Mouse (Mus musculus): ENCODE results near the gene Znrf1. TPM values are rescaled to one million over a fixed set of nuclear protein-coding genes. Genes with fewer than 3 reads are reported as not detected.

Gene Znrf1
- polyA plus RNA-seq, 1 experiment from 2014 or later: 51.5 TPM

- Histone ChIP-seq H3K4me3 (no peak overlapping the region), H3K4me1 (peaks cover 33% of the 10 kb centered on the region), H3K4me2 (no peak overlapping the region), H3K36me3 (0 out of 2 replicates have a peak, but pooled peaks cover 2% of the 10 kb centered on the region), H3K27me3 (no peaks in the 10 kb centered on the region), H3K9me3 (no peaks in the 10 kb centered on the region), H3K9ac (no peak overlapping the region), H3K27ac (no peak overlapping the region)
- 85% methylated on average over 10 of the region's 10 CpGs for WGBS
- ATAC-seq (ENCODE audit: insufficient number of reproducible peaks, insufficient read depth, low FRiP score, low TSS enrichment, low read depth): no peak
Observed at GRCm38 (mm10) chr8:111571661-111572060, 35.8 kb downstream of the Znrf1 start.

DNA sequence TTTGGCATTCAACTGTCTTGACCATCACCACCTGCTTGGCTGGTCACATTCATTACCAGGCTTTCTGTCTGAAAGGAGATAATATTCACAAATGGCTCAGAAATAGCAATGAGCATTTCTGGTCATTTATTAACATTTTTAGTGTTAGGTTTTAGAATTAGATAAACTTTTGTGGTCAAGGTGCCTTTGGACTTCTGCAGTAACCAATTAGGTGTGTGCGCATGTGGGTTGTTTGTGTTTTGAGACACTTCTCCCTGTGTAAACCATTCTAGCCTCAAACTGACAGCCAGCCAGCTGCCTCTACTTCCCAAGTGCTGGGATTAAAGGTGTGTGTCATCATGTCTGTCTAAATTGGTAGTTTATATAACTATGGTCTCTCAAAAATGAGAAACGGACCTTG lies 36.5 kb downstream of the Znrf1 start:
- Histone ChIP-seq H3K36me3 (0 out of 2 replicates have a peak, but pooled peaks cover 2% of the 10 kb centered on the region), H3K9ac (no peak overlapping the region)
- 78% methylated on average over 2 of the region's 2 CpGs for WGBS

DNA sequence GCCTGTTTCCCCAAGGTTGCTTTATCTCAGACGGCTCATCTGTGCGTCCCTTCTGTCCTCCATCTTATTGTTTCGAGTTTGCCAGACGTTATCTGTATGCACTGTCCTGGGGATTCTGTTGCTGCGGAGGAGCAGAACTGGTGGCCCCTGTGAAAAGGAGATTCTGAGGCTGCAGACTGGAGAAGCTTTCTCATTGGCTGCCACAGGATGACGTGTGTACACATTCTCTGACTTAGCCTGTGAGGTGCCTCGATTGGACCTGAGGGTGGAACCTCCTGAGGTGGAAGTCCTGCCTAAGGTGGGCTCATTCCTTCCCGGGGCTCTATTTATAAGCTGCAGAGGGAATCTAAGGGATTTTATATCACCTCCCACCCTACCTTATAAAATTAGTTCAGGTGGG lies 37.7 kb downstream of the Znrf1 start:
- no peaks in the 10 kb centered on the region for H3K9me3 ChIP-seq
- no peak overlapping the region for H3K4me3 ChIP-seq
- 0 out of 2 replicates have a peak, but pooled peaks cover 8% of the 10 kb centered on the region for H3K36me3 ChIP-seq
- H3K9ac ChIP-seq: no peak overlapping the region
- 34% methylated on average over 8 of the region's 8 CpGs for WGBS
- no peak overlapping the region for H3K4me2 ChIP-seq
- no peaks in the 10 kb centered on the region for H3K27me3 ChIP-seq
- ATAC-seq (ENCODE audit: insufficient number of reproducible peaks, insufficient read depth, low FRiP score, low TSS enrichment, low read depth): no peak
- H3K4me1 ChIP-seq: peaks cover 30% of the 10 kb centered on the region
- H3K27ac ChIP-seq: 0 out of 2 replicates have a peak overlapping the region, but pooled peaks have one; percentile 7

More for the DNA sequence above, 36.5 kb downstream of the Znrf1 start:
- Histone ChIP-seq H3K27ac (no peak overlapping the region), H3K4me1 (peaks cover 40% of the 10 kb centered on the region), H3K4me3 (no peak overlapping the region), H3K4me2 (no peak overlapping the region), H3K9me3 (no peaks in the 10 kb centered on the region), H3K27me3 (no peaks in the 10 kb centered on the region)
- no peak for ATAC-seq (ENCODE audit: insufficient number of reproducible peaks, insufficient read depth, low FRiP score, low TSS enrichment, low read depth)

GRCm38 (mm10) chr8:111574016-111574415 lies 38.1 kb downstream of the Znrf1 start:
- Histone ChIP-seq H3K4me3 (no peak overlapping the region), H3K4me1 (peaks cover 30% of the 10 kb centered on the region), H3K9me3 (no peaks in the 10 kb centered on the region), H3K27me3 (no peaks in the 10 kb centered on the region), H3K36me3 (peaks cover 12% of the 10 kb centered on the region; the same call in 1 of the 2 replicates), H3K4me2 (no peak overlapping the region), H3K27ac (no peak overlapping the region), H3K9ac (no peak overlapping the region)
- no peak for ATAC-seq (ENCODE audit: insufficient number of reproducible peaks, insufficient read depth, low FRiP score, low TSS enrichment, low read depth)
- WGBS: 70% methylated on average over 2 of the region's 2 CpGs

DNA sequence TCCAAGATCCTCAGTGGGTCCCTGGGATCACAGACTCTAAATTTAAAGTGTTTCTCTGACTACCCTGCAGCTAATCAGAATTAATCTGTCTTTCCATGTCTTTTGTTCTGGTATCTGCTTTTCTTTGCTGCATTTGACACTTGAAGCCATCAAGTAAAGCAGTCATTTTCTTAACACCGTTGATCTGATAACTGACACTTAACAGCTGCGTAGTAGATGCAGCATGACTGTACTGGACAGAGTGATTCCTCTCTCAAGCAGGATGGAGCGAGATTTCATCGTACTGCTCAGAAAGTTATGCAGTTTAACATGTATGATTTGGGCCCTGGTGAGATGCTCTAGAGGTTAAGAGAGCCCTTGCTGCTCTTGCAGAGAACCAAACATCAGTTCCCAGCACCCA lies 39.6 kb downstream of the Znrf1 start:
- no peak overlapping the region for H3K4me3 ChIP-seq
- ATAC-seq (ENCODE audit: insufficient number of reproducible peaks, insufficient read depth, low FRiP score, low TSS enrichment, low read depth): no peak
- H3K27ac ChIP-seq: no peak overlapping the region
- no peak overlapping the region for H3K4me2 ChIP-seq
- H3K9ac ChIP-seq: no peak overlapping the region
- H3K36me3 ChIP-seq: peaks cover 14% of the 10 kb centered on the region; the same call in 1 of the 2 replicates
- 88% methylated on average over 4 of the region's 4 CpGs for WGBS
- no peaks in the 10 kb centered on the region for H3K9me3 ChIP-seq
- H3K4me1 ChIP-seq: peaks cover 30% of the 10 kb centered on the region
- H3K27me3 ChIP-seq: no peaks in the 10 kb centered on the region

DNA sequence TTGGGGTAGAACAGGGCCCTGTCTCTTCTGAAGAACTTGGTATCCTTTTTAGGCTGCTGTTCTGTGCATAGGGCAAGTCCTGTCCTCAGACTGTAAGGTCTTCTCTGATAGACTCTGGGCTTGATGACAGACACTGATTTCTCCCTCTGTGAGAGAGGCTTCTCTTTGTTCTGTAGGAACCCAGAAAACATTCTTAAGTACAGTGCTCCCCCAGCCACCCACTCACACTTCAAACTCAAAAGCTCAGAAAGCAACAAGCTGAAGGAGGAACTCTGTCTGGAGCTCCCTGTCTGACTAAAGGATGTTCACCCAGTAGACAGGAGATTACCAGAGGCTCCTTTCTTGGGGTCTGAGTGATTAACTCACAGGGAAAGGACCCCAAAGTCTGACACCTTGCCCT lies 40.6 kb downstream of the Znrf1 start:
- no peak overlapping the region for H3K9ac ChIP-seq
- H3K4me2 ChIP-seq: no peak overlapping the region
- no peak overlapping the region for H3K27ac ChIP-seq
- peaks cover 30% of the 10 kb centered on the region for H3K4me1 ChIP-seq
- peaks cover 14% of the 10 kb centered on the region; the same call in 1 of the 2 replicates for H3K36me3 ChIP-seq
- H3K9me3 ChIP-seq: no peaks in the 10 kb centered on the region
- H3K4me3 ChIP-seq: no peak overlapping the region
- no peak for ATAC-seq (ENCODE audit: insufficient number of reproducible peaks, insufficient read depth, low FRiP score, low TSS enrichment, low read depth)
- no peaks in the 10 kb centered on the region for H3K27me3 ChIP-seq

- H3K4me3 ChIP-seq: no peak overlapping the region
- no peak for ATAC-seq (ENCODE audit: insufficient number of reproducible peaks, insufficient read depth, low FRiP score, low TSS enrichment, low read depth)
- H3K27ac ChIP-seq: no peak overlapping the region
- no peaks in the 10 kb centered on the region for H3K9me3 ChIP-seq
- WGBS: 89% methylated on average over 9 of the region's 9 CpGs
- H3K4me1 ChIP-seq: peaks cover 20% of the 10 kb centered on the region
- peaks cover 18% of the 10 kb centered on the region; the same call in 1 of the 2 replicates for H3K36me3 ChIP-seq
- no peaks in the 10 kb centered on the region for H3K27me3 ChIP-seq
- no peak overlapping the region for H3K4me2 ChIP-seq
- no peak overlapping the region for H3K9ac ChIP-seq
Observed at GRCm38 (mm10) chr8:111577880-111578533, 42.1 kb downstream of the Znrf1 start.

GRCm38 (mm10) chr8:111579318-111579717 lies 43.4 kb downstream of the Znrf1 start:
- Histone ChIP-seq H3K9me3 (no peaks in the 10 kb centered on the region), H3K4me3 (no peak overlapping the region), H3K4me2 (no peak overlapping the region), H3K27ac (no peak overlapping the region), H3K4me1 (peaks cover 14% of the 10 kb centered on the region), H3K9ac (no peak overlapping the region), H3K27me3 (no peaks in the 10 kb centered on the region), H3K36me3 (peaks cover 23% of the 10 kb centered on the region)
- WGBS: 96% methylated on average over 1 of the region's 1 CpGs
- ATAC-seq (ENCODE audit: insufficient number of reproducible peaks, insufficient read depth, low FRiP score, low TSS enrichment, low read depth): no peak

DNA sequence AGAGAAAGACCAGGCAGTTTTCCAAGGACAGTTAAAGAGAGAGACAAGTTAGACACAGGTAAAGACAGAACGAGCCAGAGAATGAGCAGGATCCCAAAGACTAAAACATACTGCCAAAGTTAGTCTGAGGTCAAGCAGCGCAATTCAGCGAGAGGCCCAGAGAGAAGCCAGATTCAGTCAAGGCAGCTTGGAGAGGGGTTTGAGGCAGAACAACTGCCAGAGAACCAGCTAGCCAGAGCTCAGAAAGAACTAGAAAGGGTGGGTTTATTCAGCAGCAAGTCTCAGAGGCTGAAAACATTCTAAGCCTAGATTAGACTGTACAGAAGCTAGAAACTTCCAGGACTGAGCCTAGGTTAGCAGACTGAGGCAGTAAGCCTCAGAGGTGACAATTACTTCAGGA lies 44.4 kb downstream of the Znrf1 start:
- Histone ChIP-seq H3K27ac (no peak overlapping the region), H3K27me3 (no peaks in the 10 kb centered on the region), H3K4me2 (no peak overlapping the region), H3K36me3 (peaks cover 23% of the 10 kb centered on the region), H3K4me1 (peaks cover 14% of the 10 kb centered on the region), H3K4me3 (no peak overlapping the region), H3K9ac (no peak overlapping the region), H3K9me3 (no peaks in the 10 kb centered on the region)
- ATAC-seq (ENCODE audit: insufficient number of reproducible peaks, insufficient read depth, low FRiP score, low TSS enrichment, low read depth): no peak
- 92% methylated on average over 3 of the region's 3 CpGs for WGBS

DNA sequence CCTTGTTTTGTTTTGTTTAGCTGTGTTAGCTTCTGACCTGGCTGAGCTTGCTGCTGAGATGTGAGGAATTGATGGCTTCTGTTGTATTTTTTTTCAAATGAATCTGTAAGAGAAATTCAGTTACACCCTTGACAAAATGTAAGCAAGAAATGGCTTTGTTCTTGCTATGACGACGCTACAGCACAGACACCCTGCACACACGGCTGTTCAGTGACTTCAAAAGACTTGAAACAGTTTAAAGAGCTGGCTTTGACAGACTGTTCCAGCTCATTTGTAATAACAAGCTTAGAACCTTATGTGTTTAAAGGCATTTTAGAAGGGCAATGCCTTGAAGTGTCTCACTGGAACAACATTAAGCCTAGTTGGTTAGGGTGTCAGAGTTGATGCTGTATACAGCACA lies 46.5 kb downstream of the Znrf1 start:
- H3K9ac ChIP-seq: no peak overlapping the region
- H3K27ac ChIP-seq: no peak overlapping the region
- peaks cover 23% of the 10 kb centered on the region for H3K36me3 ChIP-seq
- H3K4me1 ChIP-seq: peaks cover under 1% of the 10 kb centered on the region; the same call in 1 of the 2 replicates
- H3K4me2 ChIP-seq: no peak overlapping the region
- no peaks in the 10 kb centered on the region for H3K27me3 ChIP-seq
- ATAC-seq (ENCODE audit: insufficient number of reproducible peaks, insufficient read depth, low FRiP score, low TSS enrichment, low read depth): no peak
- no peaks in the 10 kb centered on the region for H3K9me3 ChIP-seq
- H3K4me3 ChIP-seq: no peak overlapping the region
- 72% methylated on average over 3 of the region's 3 CpGs for WGBS

GRCm38 (mm10) chr8:111584946-111585345 lies 49.0 kb downstream of the Znrf1 start:
- Histone ChIP-seq H3K36me3 (peaks cover 11% of the 10 kb centered on the region), H3K9me3 (no peaks in the 10 kb centered on the region), H3K4me2 (no peak overlapping the region), H3K4me1 (no peaks in the 10 kb centered on the region), H3K4me3 (no peak overlapping the region), H3K27me3 (no peaks in the 10 kb centered on the region), H3K9ac (no peak overlapping the region), H3K27ac (no peak overlapping the region)
- WGBS: 84% methylated on average over 3 of the region's 3 CpGs
- ATAC-seq (ENCODE audit: insufficient number of reproducible peaks, insufficient read depth, low FRiP score, low TSS enrichment, low read depth): no peak

GRCm38 (mm10) chr8:111587545-111588094 lies 51.7 kb downstream of the Znrf1 start:
- Histone ChIP-seq H3K4me2 (no peak overlapping the region), H3K27ac (no peak overlapping the region), H3K9me3 (no peaks in the 10 kb centered on the region), H3K9ac (no peak overlapping the region), H3K36me3 (peaks cover 12% of the 10 kb centered on the region), H3K4me3 (no peak overlapping the region), H3K27me3 (no peaks in the 10 kb centered on the region), H3K4me1 (peaks cover 10% of the 10 kb centered on the region)
- no peak for ATAC-seq (ENCODE audit: insufficient number of reproducible peaks, insufficient read depth, low FRiP score, low TSS enrichment, low read depth)
- WGBS: 92% methylated on average over 1 of the region's 1 CpGs

Measured in embryonic facial prominence, embryonic 13.5 days (tissue).